Mouse (Mus musculus) hindbrain, embryonic 14.5 days (tissue): Measurements from ENCODE around the gene Pitx3. TPM values are rescaled to one million over a fixed set of nuclear protein-coding genes. Genes with fewer than 3 reads are reported as not detected.
"Not testable (repeated sequence)": the region's sequence is repeated elsewhere in the genome, so short reads cannot be mapped to it uniquely, and the experiment has no call there.

Experiments
- ATAC-seq: fragments of 200-750 bp; cut with Nextera tagmentation; 2 replicates; pipeline ENCODE4 v1.8.0; 2017; ENCODE audit warnings: moderate number of reproducible peaks, mild to moderate bottlenecking, moderate TSS enrichment, moderate library complexity; ENCODE audit not compliant: low FRiP score
- DNase-seq: peaks from one replicate; pipeline ENCODE4 v3.0.0-alpha.2; 2015; ENCODE audit warnings: low spot score
- H3K27ac ChIP-seq: fragments of 300-500 bp; sonication (generic); 2 replicates; pipeline ENCODE4 v1.5.1; 2014; ENCODE audit warnings: mild to moderate bottlenecking, moderate library complexity
- H3K27me3 ChIP-seq: fragments of 300-500 bp; sonication (generic); 2 replicates; pipeline ENCODE4 v1.6.1; 2014; ENCODE audit warnings: mild to moderate bottlenecking, low read length, mixed read lengths; ENCODE audit not compliant: control insufficient read depth, insufficient read depth
- H3K36me3 ChIP-seq: fragments of 300-500 bp; sonication (generic); replicated peaks from 2 replicates; pipeline ENCODE4 v1.6.1; 2014; ENCODE audit not compliant: control insufficient read depth, insufficient read depth
- H3K4me1 ChIP-seq: fragments of 300-500 bp; sonication (generic); replicated peaks from 2 replicates; pipeline ENCODE4 v1.6.1; 2014; ENCODE audit warnings: antibody characterized with exemption, low read length, mixed read lengths; ENCODE audit not compliant: control insufficient read depth, insufficient read depth
- H3K4me2 ChIP-seq: fragments of 300-500 bp; sonication (generic); replicated peaks from 2 replicates; pipeline ENCODE4 v1.6.1; 2014; ENCODE audit warnings: mild to moderate bottlenecking, moderate library complexity
- H3K4me3 ChIP-seq: fragments of 300-500 bp; sonication (generic); replicated peaks from 2 replicates; pipeline ENCODE4 v1.5.1; 2014; ENCODE audit warnings: mild to moderate bottlenecking, low read length
- H3K9ac ChIP-seq: fragments of 300-500 bp; sonication (generic); 2 replicates; pipeline ENCODE4 v1.6.1; 2014
- H3K9me3 ChIP-seq: fragments of 300-500 bp; sonication (generic); 2 replicates; pipeline ENCODE4 v1.6.1; 2016; ENCODE audit warnings: low read length; ENCODE audit not compliant: control insufficient read depth
- WGBS: fragments of 180-500 bp; shearing (Covaris S2); extraction: QIAGEN DNeasy Blood & Tissue Kit; methylation state at CpG from one replicate; pipeline ENCODE4 v1.1.7; 2014; 5-methylcytosine and 5-hydroxymethylcytosine counted together
- polyA plus RNA-seq: library from polyadenylated mRNA; unstranded; fragments of >200 nt; fragmentation: Nextera tagmentation; extraction: Ambion mirVana; gene quantifications from 2 replicates; pipeline ENCODE4 v1.2.1, GENCODE M21; 2014

Pitx3 gene
- polyA plus RNA-seq, 1 experiment from 2014 or later = not detected

GRCm38 (mm10) chr19:46135789-46136638, 12.1 kb downstream of the Pitx3 start:
- peak; percentile 54; the same call in 1 of the 2 replicates for ATAC-seq
- DNase-seq = peak; percentile 61
- no peaks in the 10 kb centered on the region for H3K36me3 ChIP-seq
- peak overlapping the region; percentile 65 for H3K9ac ChIP-seq
- no peaks in the 10 kb centered on the region for H3K9me3 ChIP-seq
- WGBS = under 1% methylated on average over 76 of the region's 79 CpGs
- H3K4me3 ChIP-seq = peak overlapping the region; percentile 48
- peak overlapping the region; percentile 95 for H3K4me2 ChIP-seq
- H3K27me3 ChIP-seq = peaks cover 79% of the 10 kb centered on the region
- peaks cover 15% of the 10 kb centered on the region for H3K4me1 ChIP-seq
- no peak overlapping the region for H3K27ac ChIP-seq

GRCm38 (mm10) chr19:46135297-46135696, 12.8 kb downstream of the Pitx3 start:
- peak; percentile 76; the same call in 1 of the 2 replicates for ATAC-seq
- H3K4me2 ChIP-seq = peak overlapping the region; percentile 95
- WGBS = 2% methylated on average over 12 of the region's 12 CpGs

GRCm38 (mm10) chr19:46132577-46132976, 15.5 kb downstream of the Pitx3 start:
- Histone ChIP-seq H3K4me1 (peaks cover 15% of the 10 kb centered on the region), H3K9me3 (no peaks in the 10 kb centered on the region), H3K27me3 (peaks cover 76% of the 10 kb centered on the region), H3K4me3 (no peak overlapping the region), H3K27ac (no peak overlapping the region), H3K4me2 (no peak overlapping the region), H3K9ac (no peak overlapping the region), H3K36me3 (no peaks in the 10 kb centered on the region)
- no peak for DNase-seq
- ATAC-seq = no peak
- WGBS = 51% methylated on average over 6 of the region's 6 CpGs

More at GRCm38 (mm10) chr19:46135297-46135696, 12.8 kb downstream of the Pitx3 start:
- H3K9ac ChIP-seq = peak overlapping the region; percentile 65
- peak; percentile 96 for DNase-seq
- H3K36me3 ChIP-seq = no peaks in the 10 kb centered on the region
- peaks cover 15% of the 10 kb centered on the region for H3K4me1 ChIP-seq
- no peak overlapping the region for H3K27ac ChIP-seq
- H3K27me3 ChIP-seq = peaks cover 84% of the 10 kb centered on the region
- H3K4me3 ChIP-seq = peak overlapping the region; percentile 48
- no peaks in the 10 kb centered on the region for H3K9me3 ChIP-seq

- 3% methylated on average over 30 of the region's 31 CpGs for WGBS
- H3K9ac ChIP-seq = peak within 1 kb of the TSS; percentile 2; the same call in 1 of the 2 replicates
- peak within 1 kb of the TSS; percentile 14 for H3K4me3 ChIP-seq
- peak within 1 kb of the TSS; percentile 36 for H3K4me2 ChIP-seq
- H3K27ac ChIP-seq = no peak within 1 kb of the TSS
- ATAC-seq = no peak
- no peak for DNase-seq
- peaks cover 69% of the 10 kb centered on the region for H3K27me3 ChIP-seq
- H3K36me3 ChIP-seq = no peaks in the 10 kb centered on the region
- H3K4me1 ChIP-seq = peaks cover 14% of the 10 kb centered on the region
- H3K9me3 ChIP-seq = no peaks in the 10 kb centered on the region
Measured at GRCm38 (mm10) chr19:46131694-46132525, 16.2 kb downstream of the Pitx3 start, which contains the start of gene Elovl3. Gene Elovl3, plus strand, starts transcription at chr19:46131897.

GRCm38 (mm10) chr19:46131283-46131682, 16.8 kb downstream of the Pitx3 start:
- ATAC-seq (no peak), DNase-seq (no peak)
- Histone ChIP-seq H3K4me1 (peaks cover 7% of the 10 kb centered on the region), H3K36me3 (no peaks in the 10 kb centered on the region), H3K27ac (no peak overlapping the region), H3K27me3 (peaks cover 63% of the 10 kb centered on the region), H3K4me2 (peak overlapping the region; percentile 36; the same call in 1 of the 2 replicates), H3K4me3 (no peak overlapping the region), H3K9ac (no peak overlapping the region), H3K9me3 (no peaks in the 10 kb centered on the region)
- WGBS = 12% methylated on average over 8 of the region's 8 CpGs

GRCm38 (mm10) chr19:46129737-46130136, 18.4 kb downstream of the Pitx3 start:
- WGBS = 89% methylated on average over 5 of the region's 6 CpGs
- not testable (repeated sequence) for DNase-seq, H3K4me1 ChIP-seq, H3K27ac ChIP-seq, H3K4me3 ChIP-seq, H3K36me3 ChIP-seq, H3K9me3 ChIP-seq, H3K4me2 ChIP-seq, H3K9ac ChIP-seq, ATAC-seq
- H3K27me3 ChIP-seq = peaks cover 51% of the 10 kb centered on the region

- Histone ChIP-seq H3K36me3 (no peaks in the 10 kb centered on the region), H3K9me3 (no peaks in the 10 kb centered on the region), H3K27ac (no peak overlapping the region), H3K4me3 (no peak overlapping the region), H3K9ac (no peak overlapping the region), H3K27me3 (peaks cover 18% of the 10 kb centered on the region), H3K4me2 (no peak overlapping the region), H3K4me1 (no peaks in the 10 kb centered on the region)
- DNase-seq = no peak
- WGBS = 89% methylated on average over 4 of the region's 4 CpGs
- no peak for ATAC-seq
Measured at GRCm38 (mm10) chr19:46126301-46126700, 21.8 kb downstream of the Pitx3 start.

- H3K27me3 ChIP-seq = 0 out of 2 replicates have a peak, but pooled peaks cover 6% of the 10 kb centered on the region
- H3K4me2 ChIP-seq = no peak overlapping the region
- H3K9ac ChIP-seq = no peak overlapping the region
- DNase-seq (no peak), ATAC-seq (no peak)
- no peaks in the 10 kb centered on the region for H3K9me3 ChIP-seq
- H3K4me1 ChIP-seq = no peaks in the 10 kb centered on the region
- no peaks in the 10 kb centered on the region for H3K36me3 ChIP-seq
- no peak overlapping the region for H3K27ac ChIP-seq
- H3K4me3 ChIP-seq = no peak overlapping the region
Measured at GRCm38 (mm10) chr19:46124651-46125050, 23.5 kb downstream of the Pitx3 start.

GRCm38 (mm10) chr19:46123876-46124275, 24.2 kb downstream of the Pitx3 start:
- Histone ChIP-seq H3K36me3 (no peaks in the 10 kb centered on the region), H3K4me3 (no peak overlapping the region), H3K4me1 (no peaks in the 10 kb centered on the region), H3K27me3 (0 out of 2 replicates have a peak, but pooled peaks cover 6% of the 10 kb centered on the region), H3K4me2 (no peak overlapping the region), H3K9me3 (no peaks in the 10 kb centered on the region), H3K9ac (no peak overlapping the region), H3K27ac (no peak overlapping the region)
- ATAC-seq = no peak
- DNase-seq = no peak
- WGBS = 82% methylated on average over 3 of the region's 3 CpGs
